Mouse (Mus musculus): Measurements from ENCODE around the gene Limch1. TPM values are rescaled to one million over a fixed set of nuclear protein-coding genes. Genes with fewer than 3 reads are reported as not detected.

Gene Limch1
- polyA plus RNA-seq, 1 experiment from 2014 or later, result 1.5 TPM

- Histone ChIP-seq H3K4me1 (ENCODE audit: control insufficient read depth, low read depth, low read length) (no peaks in the 10 kb centered on the region), H3K27me3 (ENCODE audit: control insufficient read depth, insufficient read depth, low read depth, low read length) (no peaks in the 10 kb centered on the region), H3K27ac (ENCODE audit: low read length) (no peak overlapping the region), H3K9me3 (replicated peaks; ENCODE audit: control insufficient read depth, low read length) (no peaks in the 10 kb centered on the region), H3K9ac (ENCODE audit: low read depth, low read length) (no peak overlapping the region), H3K36me3 (ENCODE audit: control insufficient read depth, insufficient read depth) (no peaks in the 10 kb centered on the region), H3K4me3 (ENCODE audit: low read depth, low read length) (no peak overlapping the region), H3K4me2 (ENCODE audit: low read depth, low read length) (no peak overlapping the region)
- ATAC-seq (ENCODE audit: low read depth), result no peak
- WGBS (ENCODE audit: insufficient replicate concordance), result 15% methylated on average over 4 of the region's 4 CpGs
Measured at GRCm38 (mm10) chr5:66768034-66768433, 22.4 kb downstream of the Limch1 start.

- ATAC-seq (ENCODE audit: low read depth), result no peak
- Histone ChIP-seq H3K36me3 (ENCODE audit: control insufficient read depth, insufficient read depth) (no peaks in the 10 kb centered on the region), H3K4me3 (ENCODE audit: low read depth, low read length) (no peak overlapping the region), H3K27me3 (ENCODE audit: control insufficient read depth, insufficient read depth, low read depth, low read length) (no peaks in the 10 kb centered on the region), H3K4me2 (ENCODE audit: low read depth, low read length) (no peak overlapping the region), H3K9ac (ENCODE audit: low read depth, low read length) (no peak overlapping the region), H3K27ac (ENCODE audit: low read length) (no peak overlapping the region), H3K4me1 (ENCODE audit: control insufficient read depth, low read depth, low read length) (no peaks in the 10 kb centered on the region), H3K9me3 (replicated peaks; ENCODE audit: control insufficient read depth, low read length) (no peaks in the 10 kb centered on the region)
- 53% methylated on average over 4 of the region's 4 CpGs for WGBS (ENCODE audit: insufficient replicate concordance)
Measured at GRCm38 (mm10) chr5:66769070-66769469, 23.4 kb downstream of the Limch1 start.

- Histone ChIP-seq H3K9me3 (replicated peaks; ENCODE audit: control insufficient read depth, low read length) (no peaks in the 10 kb centered on the region), H3K27ac (ENCODE audit: low read length) (no peak overlapping the region), H3K4me2 (ENCODE audit: low read depth, low read length) (no peak overlapping the region), H3K4me3 (ENCODE audit: low read depth, low read length) (no peak overlapping the region), H3K9ac (ENCODE audit: low read depth, low read length) (no peak overlapping the region), H3K4me1 (ENCODE audit: control insufficient read depth, low read depth, low read length) (no peaks in the 10 kb centered on the region), H3K27me3 (ENCODE audit: control insufficient read depth, insufficient read depth, low read depth, low read length) (no peaks in the 10 kb centered on the region), H3K36me3 (ENCODE audit: control insufficient read depth, insufficient read depth) (no peaks in the 10 kb centered on the region)
- no peak for ATAC-seq (ENCODE audit: low read depth)
- 67% methylated on average over 5 of the region's 5 CpGs for WGBS (ENCODE audit: insufficient replicate concordance)
Measured at GRCm38 (mm10) chr5:66769558-66769957, 23.9 kb downstream of the Limch1 start.

GRCm38 (mm10) chr5:66777999-66778710 lies 32.5 kb downstream of the Limch1 start:
- Histone ChIP-seq H3K4me1 (ENCODE audit: control insufficient read depth, low read depth, low read length) (no peaks in the 10 kb centered on the region), H3K27me3 (ENCODE audit: control insufficient read depth, insufficient read depth, low read depth, low read length) (no peaks in the 10 kb centered on the region), H3K9ac (ENCODE audit: low read depth, low read length) (no peak overlapping the region), H3K4me3 (ENCODE audit: low read depth, low read length) (no peak overlapping the region), H3K36me3 (ENCODE audit: control insufficient read depth, insufficient read depth) (no peaks in the 10 kb centered on the region), H3K4me2 (ENCODE audit: low read depth, low read length) (no peak overlapping the region), H3K9me3 (replicated peaks; ENCODE audit: control insufficient read depth, low read length) (no peaks in the 10 kb centered on the region), H3K27ac (ENCODE audit: low read length) (no peak overlapping the region)
- no peak for ATAC-seq (ENCODE audit: low read depth)
- 50% methylated on average over 10 of the region's 10 CpGs for WGBS (ENCODE audit: insufficient replicate concordance)

GRCm38 (mm10) chr5:66780371-66780770 lies 34.7 kb downstream of the Limch1 start:
- no peak overlapping the region for H3K4me2 ChIP-seq (ENCODE audit: low read depth, low read length)
- WGBS (ENCODE audit: insufficient replicate concordance), result 64% methylated on average over 4 of the region's 4 CpGs
- no peak for ATAC-seq (ENCODE audit: low read depth)
- no peaks in the 10 kb centered on the region for H3K9me3 ChIP-seq (replicated peaks; ENCODE audit: control insufficient read depth, low read length)
- H3K27me3 ChIP-seq (ENCODE audit: control insufficient read depth, insufficient read depth, low read depth, low read length), result no peaks in the 10 kb centered on the region
- no peak overlapping the region for H3K4me3 ChIP-seq (ENCODE audit: low read depth, low read length)
- no peak overlapping the region for H3K27ac ChIP-seq (ENCODE audit: low read length)
- no peaks in the 10 kb centered on the region for H3K4me1 ChIP-seq (ENCODE audit: control insufficient read depth, low read depth, low read length)
- H3K36me3 ChIP-seq (ENCODE audit: control insufficient read depth, insufficient read depth), result no peaks in the 10 kb centered on the region
- H3K9ac ChIP-seq (ENCODE audit: low read depth, low read length), result no peak overlapping the region

- no peaks in the 10 kb centered on the region for H3K9me3 ChIP-seq (replicated peaks; ENCODE audit: control insufficient read depth, low read length)
- no peak overlapping the region for H3K4me2 ChIP-seq (ENCODE audit: low read depth, low read length)
- H3K27me3 ChIP-seq (ENCODE audit: control insufficient read depth, insufficient read depth, low read depth, low read length), result no peaks in the 10 kb centered on the region
- H3K36me3 ChIP-seq (ENCODE audit: control insufficient read depth, insufficient read depth), result no peaks in the 10 kb centered on the region
- 66% methylated on average over 1 of the region's 1 CpGs for WGBS (ENCODE audit: insufficient replicate concordance)
- H3K27ac ChIP-seq (ENCODE audit: low read length), result no peak overlapping the region
- no peak overlapping the region for H3K9ac ChIP-seq (ENCODE audit: low read depth, low read length)
- no peak overlapping the region for H3K4me3 ChIP-seq (ENCODE audit: low read depth, low read length)
- no peaks in the 10 kb centered on the region for H3K4me1 ChIP-seq (ENCODE audit: control insufficient read depth, low read depth, low read length)
- ATAC-seq (ENCODE audit: low read depth), result no peak
Measured at GRCm38 (mm10) chr5:66781507-66781906, 35.9 kb downstream of the Limch1 start.

- Histone ChIP-seq H3K9me3 (replicated peaks; ENCODE audit: control insufficient read depth, low read length) (no peaks in the 10 kb centered on the region), H3K27ac (ENCODE audit: low read length) (no peak overlapping the region), H3K36me3 (ENCODE audit: control insufficient read depth, insufficient read depth) (no peaks in the 10 kb centered on the region), H3K27me3 (ENCODE audit: control insufficient read depth, insufficient read depth, low read depth, low read length) (no peaks in the 10 kb centered on the region), H3K9ac (ENCODE audit: low read depth, low read length) (no peak overlapping the region), H3K4me3 (ENCODE audit: low read depth, low read length) (no peak overlapping the region), H3K4me2 (ENCODE audit: low read depth, low read length) (no peak overlapping the region), H3K4me1 (ENCODE audit: control insufficient read depth, low read depth, low read length) (no peaks in the 10 kb centered on the region)
- no peak for ATAC-seq (ENCODE audit: low read depth)
- WGBS (ENCODE audit: insufficient replicate concordance), result 64% methylated on average over 2 of the region's 2 CpGs
Measured at GRCm38 (mm10) chr5:66782851-66783250, 37.2 kb downstream of the Limch1 start.

DNA sequence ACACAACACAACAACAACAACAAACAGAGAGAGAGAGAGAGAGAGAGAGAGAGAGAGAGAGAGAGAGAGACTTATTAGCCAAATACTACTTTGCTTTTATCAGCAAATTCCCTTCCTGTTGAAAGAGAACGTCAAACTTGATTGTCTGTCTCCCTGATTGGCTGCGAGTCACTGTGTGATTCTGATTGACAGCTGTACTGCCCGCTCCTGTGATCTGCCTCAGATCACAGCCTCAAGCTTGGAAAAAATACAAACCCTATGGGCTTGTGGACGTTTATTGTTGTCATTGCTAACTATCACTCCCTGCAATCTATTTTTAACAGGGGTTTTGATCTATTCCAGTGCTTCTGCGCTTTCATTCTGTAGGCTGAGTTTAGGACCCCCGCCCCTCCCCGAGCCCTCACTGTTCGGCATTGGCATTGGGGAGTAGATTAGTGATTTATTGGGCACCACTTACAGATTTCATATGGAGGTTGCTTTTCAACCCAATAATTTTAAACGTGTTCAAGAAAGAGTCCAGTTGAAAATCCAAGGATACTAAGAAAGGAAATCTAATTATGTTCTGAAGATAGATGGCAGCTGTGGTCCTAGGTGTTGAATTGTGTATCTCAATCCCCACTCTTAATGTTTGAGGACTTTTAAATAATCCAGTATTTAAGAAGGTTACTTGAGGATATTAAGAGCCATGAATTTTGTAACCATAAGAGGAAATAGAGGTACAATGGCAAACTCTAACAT lies 39.2 kb downstream of the Limch1 start:
- no peak overlapping the region for H3K9ac ChIP-seq (ENCODE audit: low read depth, low read length)
- 54% methylated on average over 9 of the region's 9 CpGs for WGBS (ENCODE audit: insufficient replicate concordance)
- no peaks in the 10 kb centered on the region for H3K36me3 ChIP-seq (ENCODE audit: control insufficient read depth, insufficient read depth)
- no peaks in the 10 kb centered on the region for H3K27me3 ChIP-seq (ENCODE audit: control insufficient read depth, insufficient read depth, low read depth, low read length)
- H3K9me3 ChIP-seq (replicated peaks; ENCODE audit: control insufficient read depth, low read length), result no peaks in the 10 kb centered on the region
- H3K27ac ChIP-seq (ENCODE audit: low read length), result no peak overlapping the region
- no peak overlapping the region for H3K4me2 ChIP-seq (ENCODE audit: low read depth, low read length)
- H3K4me1 ChIP-seq (ENCODE audit: control insufficient read depth, low read depth, low read length), result no peaks in the 10 kb centered on the region
- H3K4me3 ChIP-seq (ENCODE audit: low read depth, low read length), result no peak overlapping the region
- no peak for ATAC-seq (ENCODE audit: low read depth)

DNA sequence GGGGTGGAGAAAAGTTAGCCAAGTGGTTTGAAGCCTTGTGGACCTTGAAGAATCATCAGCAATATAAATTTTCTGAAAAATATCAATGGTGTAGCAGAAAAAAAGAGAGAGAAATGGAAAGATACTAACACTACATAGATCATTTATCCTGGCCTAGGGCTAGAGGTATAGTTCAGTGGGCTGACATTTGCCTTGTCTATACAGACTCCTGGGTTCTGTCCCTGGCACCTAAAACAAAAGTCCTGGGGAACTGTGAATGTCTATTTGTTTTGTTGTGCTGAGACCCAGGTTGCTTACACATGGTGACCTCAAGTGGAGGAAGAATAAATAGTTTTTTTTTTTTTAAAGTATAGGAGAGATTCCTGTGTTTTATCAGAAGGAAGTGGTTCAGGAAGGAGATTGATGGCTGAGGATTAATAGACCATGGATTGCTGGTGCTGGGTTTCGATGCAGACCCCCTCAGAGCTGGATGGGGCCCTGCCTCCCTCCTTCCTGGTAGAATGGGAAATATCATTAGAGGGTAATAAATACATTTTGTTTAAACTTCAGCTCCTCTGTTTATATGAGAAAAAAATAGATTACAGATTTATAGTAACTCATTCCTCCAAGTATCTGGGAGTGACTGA lies 40.5 kb downstream of the Limch1 start:
- H3K9ac ChIP-seq (ENCODE audit: low read depth, low read length), result no peak overlapping the region
- WGBS (ENCODE audit: insufficient replicate concordance), result 35% methylated on average over 1 of the region's 1 CpGs
- no peaks in the 10 kb centered on the region for H3K36me3 ChIP-seq (ENCODE audit: control insufficient read depth, insufficient read depth)
- H3K9me3 ChIP-seq (replicated peaks; ENCODE audit: control insufficient read depth, low read length), result no peaks in the 10 kb centered on the region
- H3K4me3 ChIP-seq (ENCODE audit: low read depth, low read length), result no peak overlapping the region
- ATAC-seq (ENCODE audit: low read depth), result no peak
- no peak overlapping the region for H3K4me2 ChIP-seq (ENCODE audit: low read depth, low read length)
- no peaks in the 10 kb centered on the region for H3K27me3 ChIP-seq (ENCODE audit: control insufficient read depth, insufficient read depth, low read depth, low read length)
- no peaks in the 10 kb centered on the region for H3K4me1 ChIP-seq (ENCODE audit: control insufficient read depth, low read depth, low read length)
- H3K27ac ChIP-seq (ENCODE audit: low read length), result no peak overlapping the region
